Mouse (Mus musculus) ovary, postnatal 14 days (tissue): ENCODE measurements at regions not wholly inside any gene's neighbourhood (a gene's known extent, or its start where the extent isn't known, plus 50 kb on each side); places are given as distances from the start of the nearest gene placed in this dataset.
A peak's percentile ranks its signal among the peaks of the same experiment; 100 is the strongest.

Experiments
- DNase-seq: peaks from one replicate; pipeline ENCODE4 v3.0.0; 2022; ENCODE audit warnings: low spot score

DNA sequence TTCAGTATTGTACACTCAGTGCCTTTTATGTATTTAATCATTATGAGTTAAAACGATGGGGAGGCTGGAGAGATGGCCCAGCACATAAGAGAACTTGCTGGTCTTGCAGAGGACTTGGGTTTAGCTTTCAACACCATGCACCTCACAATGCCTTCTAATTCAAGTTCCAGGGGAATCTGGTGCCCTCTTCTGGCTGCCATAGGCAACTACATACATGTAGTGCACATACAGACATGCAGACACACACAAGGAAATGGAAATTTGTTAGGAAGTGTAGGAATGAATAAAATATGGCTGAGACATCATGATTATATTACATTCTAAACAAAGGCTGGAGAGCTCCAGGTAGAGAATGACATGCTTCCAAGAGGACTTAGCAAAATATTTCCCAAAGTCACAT, 251.4 kb downstream of the Hivep2 start:
- DNase-seq = no peak

DNA sequence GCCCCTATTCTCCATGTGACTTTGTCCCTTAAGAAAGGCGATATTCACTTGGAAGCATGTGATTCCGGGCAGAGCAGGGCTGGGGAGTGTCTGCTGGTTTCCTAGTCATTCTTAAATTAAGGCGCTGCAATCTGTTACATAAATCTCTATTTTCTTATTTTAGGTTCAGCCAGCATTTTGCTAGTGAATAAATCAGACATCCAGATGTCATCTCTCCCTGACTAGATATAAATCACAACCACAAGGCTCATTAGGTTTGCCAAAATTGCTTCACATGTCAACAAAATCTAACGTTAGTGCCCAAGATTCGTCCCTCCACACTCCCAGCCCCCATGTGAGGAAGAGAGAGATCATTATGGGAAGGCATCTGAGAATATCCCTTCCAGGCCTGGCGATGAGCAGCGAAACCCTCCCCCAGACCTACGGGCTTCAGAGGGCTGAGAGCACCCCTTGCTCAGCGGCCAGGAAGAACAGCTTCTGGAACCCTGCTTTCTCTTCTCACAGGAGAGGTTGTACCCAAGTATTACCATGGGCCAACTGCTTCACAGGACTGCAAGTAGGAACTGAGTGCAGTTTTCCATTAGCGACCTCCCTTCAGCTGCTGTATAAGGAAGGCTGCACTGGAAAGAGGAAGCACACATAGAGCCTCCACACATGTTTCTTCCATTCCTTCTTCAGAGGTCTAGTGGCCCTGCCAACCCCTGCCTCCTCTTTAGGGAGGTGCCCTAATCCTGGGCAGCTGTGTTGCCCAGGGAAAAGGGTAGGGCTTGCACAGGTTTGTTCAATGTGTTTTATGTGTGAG, 250.5 kb downstream of the Hivep2 start:
- DNase-seq = no peak

DNA sequence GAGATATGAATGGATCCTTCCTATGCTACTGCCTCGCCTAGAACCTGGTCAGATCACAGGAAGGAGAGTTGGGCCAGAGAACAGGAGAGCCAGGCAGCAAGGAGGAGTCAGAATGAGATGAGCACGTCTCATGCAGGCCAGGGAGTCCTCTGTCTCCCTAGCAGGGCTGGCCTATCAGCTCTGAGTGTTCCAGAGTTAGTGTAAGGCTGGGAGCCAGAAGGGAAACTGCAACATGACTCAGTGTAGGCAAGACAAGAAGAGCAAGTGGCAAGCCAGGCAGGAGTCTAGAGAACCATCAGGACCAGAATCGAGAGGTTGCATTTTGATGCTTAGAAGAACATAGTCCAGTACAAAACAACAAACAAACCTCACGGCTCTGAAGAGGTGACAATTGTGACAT, 249.6 kb downstream of the Hivep2 start:
- DNase-seq = no peak

DNA sequence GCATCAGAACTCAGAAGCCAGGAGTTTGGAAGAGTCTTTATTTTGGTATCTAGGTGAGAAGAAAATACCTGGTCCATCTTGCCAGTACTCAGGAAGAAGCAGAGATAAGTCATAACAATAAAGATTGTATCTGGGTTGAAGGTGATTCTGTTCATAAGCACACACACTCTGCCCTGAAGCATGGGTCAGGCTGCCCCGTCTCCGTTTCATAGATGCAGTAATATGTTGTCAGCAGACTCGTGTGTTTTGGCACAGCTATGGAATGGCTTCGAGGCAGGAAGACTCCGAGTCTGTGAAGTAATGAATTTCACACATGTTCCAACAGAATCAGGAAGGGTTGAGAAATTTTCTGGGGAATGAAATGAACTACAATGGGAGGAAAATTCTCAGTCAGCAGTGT, 247.7 kb downstream of the Hivep2 start:
- DNase-seq = no peak

DNA sequence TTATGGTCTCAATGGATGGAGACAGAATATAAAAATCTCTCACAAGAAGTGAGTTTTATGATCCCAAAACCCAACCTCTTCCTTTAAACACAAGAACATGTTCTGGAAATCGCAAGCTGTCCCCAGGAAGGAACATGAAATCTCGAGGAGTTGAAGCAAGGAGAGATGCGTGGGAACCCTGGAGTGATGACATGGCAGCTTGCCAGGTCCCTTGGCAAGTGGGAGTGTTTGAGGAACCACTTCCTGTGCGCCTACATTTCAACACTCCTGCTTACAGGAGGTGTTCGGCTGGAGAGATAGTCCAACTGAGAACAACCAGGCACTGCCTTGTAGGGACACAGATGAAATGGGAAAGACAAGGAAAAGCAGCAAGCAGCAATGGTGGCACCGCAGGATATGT, 246.1 kb downstream of the Hivep2 start:
- peak; percentile 22 for DNase-seq

DNA sequence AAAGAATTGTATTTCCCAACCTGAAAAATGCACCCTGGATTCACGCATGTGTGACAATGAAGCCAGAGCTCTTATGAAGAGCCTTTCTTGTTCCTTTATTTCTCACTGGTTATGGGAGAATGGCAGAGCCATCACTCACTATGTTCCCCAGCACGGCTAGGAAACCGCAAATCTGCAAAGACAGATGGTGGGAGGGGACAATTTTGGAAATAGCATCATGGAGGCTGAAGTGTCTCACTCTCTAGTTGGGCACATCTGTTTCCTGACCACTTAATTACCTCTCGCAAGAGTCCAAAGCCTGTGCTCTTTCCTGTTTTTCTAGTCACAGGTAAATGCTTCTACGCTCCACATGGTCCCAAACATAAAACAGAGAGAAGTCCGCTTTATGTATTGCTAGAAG, 245.6 kb downstream of the Hivep2 start:
- DNase-seq = no peak

DNA sequence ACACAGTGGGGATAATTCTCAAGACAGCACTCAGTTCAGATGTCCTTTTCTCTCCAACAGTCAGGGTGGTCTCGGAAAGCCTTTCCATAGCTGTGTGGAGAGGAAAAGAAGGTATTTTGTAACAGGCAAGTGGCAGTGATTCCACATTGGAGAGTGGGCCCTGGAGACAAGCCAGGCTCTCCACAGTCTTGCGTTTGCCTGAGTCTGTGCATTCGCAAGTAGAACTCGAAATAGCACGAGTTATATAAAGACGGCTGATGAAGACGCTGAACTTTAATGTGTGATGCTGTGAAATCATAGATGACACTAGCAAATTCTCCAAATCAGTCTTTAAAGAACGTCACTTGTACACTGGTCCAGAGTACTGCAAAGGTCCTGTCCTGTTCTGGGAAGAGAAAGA, 244.6 kb downstream of the Hivep2 start:
- DNase-seq = no peak

DNA sequence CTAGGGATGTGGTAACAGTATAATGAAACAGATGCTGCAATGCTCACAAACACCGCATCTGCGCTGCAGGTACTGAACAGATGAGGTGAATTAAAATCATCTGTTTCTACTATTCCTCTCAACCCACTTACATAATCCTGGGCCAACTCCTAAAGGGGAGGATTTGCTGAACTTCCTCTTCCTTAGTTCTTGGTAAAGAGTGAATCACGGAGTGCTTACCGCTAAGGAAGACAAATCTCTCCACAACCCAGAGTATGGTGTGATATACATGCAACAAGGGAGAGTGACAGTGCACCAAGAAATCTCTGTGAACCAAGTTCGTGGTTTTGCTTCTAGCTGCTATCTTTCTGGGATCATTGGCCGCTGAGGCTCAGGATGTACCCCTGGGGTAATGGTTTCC, 244.2 kb downstream of the Hivep2 start:
- DNase-seq = no peak

DNA sequence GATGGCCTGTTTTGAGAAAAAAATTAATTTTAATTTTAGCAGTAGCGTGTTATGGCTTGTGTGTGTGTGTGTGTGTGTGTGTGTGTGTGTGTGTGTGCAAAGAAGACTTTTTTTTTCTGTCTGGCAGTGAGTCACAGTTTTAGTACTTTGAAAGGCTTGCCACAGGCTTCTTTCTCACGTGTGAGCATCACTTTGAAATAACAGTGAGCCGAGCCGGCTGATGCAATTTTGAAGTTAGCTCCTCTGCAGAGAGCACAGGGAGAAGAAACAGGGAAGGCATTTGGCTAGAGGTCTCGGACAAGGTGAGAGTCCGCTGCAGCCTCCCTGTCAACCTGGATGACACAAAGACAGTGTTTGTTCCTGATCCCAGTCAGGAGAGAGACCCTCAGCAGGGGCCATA, 242.3 kb downstream of the Hivep2 start:
- no peak for DNase-seq

DNA sequence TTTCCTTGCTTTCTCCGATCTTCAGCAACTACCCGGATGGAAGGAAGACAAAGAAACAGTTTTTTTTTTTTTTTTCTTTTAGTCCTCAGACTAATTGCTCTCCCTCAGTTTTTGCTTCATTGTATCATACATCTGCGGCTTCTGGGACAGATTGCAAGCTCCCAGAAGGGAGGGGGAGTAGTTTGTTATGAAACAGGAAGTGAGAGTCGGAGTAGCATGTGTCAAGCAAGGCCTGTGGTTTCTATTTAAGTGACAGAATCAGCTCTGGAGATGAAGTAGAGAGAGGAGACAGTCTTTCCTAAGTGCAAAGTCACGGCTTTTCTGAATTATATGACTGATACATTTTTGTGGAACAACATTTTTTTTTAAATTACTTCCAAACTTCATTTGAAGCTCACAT, 241.7 kb downstream of the Hivep2 start:
- no peak for DNase-seq

DNA sequence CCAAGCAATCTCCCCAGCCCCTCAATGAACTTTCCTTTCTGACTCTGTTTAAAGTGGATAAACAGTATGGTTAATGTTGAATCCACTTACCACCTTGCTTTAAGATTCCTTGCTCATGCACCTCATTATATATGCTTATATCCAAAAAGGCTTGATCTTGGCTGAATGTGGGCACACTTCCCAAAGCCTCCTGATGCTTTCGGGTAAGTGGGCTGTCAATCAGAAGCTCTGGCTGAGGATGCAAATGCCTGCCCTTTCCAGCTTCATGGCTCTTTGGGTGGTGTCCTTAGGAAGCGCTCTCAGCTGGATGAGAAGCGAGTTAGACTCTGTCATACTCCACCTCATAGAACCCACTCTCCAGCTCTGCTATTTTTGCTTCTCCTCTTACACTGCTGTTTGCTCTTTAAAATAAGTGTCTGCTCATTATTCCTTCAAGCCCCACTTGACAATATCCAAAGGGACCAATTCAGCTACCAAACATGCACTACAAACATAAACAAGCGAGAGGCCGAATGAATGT, 241.2 kb downstream of the Hivep2 start:
- DNase-seq = no peak
